Comparison of ENCODE assay signal across 22 mouse cellular contexts in the genomic region with DNA sequence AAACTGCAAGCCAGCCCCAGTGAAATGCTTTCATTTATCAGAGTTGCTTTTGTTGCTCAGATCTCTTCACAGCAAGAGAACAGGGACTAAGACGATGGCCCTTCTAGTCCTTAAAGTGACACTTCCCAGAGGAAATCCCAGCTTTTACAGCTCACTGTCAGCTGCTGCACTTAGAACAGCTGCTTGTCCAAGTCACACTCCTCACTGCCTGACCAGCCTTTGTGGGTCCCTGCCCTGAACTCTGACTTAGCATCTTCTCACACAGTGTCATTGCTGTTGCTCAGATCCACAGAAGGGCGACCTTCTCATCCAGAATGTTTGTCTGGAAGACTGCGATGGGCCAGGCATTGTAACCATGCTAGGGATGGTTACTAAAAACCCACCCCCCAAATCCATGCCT. TPM values are rescaled to one million over a fixed set of nuclear protein-coding genes. Genes with fewer than 3 reads are reported as not detected.
DNase-seq lines count a peak whose midpoint lies in the region; ATAC-seq and TF ChIP-seq lines count a peak whose summit lies in the region.
"Had no signal": no experiment of that assay in that cellular context is flagged by ENCODE, and none has a peak within 500 bp of the region (broad histone marks: within the 10 kb centered on the region; RNA-seq: fewer than 3 reads in every experiment).

No protein-coding gene starts in this region.

- peak overlapping the region; percentile 78 for H3K27ac ChIP-seq in gastrocnemius, adult 2 months
- H3K27ac ChIP-seq in kidney, postnatal 0 days, result peak overlapping the region; percentile 77; the same call in 1 of the 2 replicates
- H3K27ac ChIP-seq in stomach, postnatal 0 days (replicated peaks), result peak overlapping the region; percentile 49; the same call in 1 of the 2 replicates
- H3K27ac ChIP-seq: hindbrain, embryonic 14.5 days; layer of hippocampus, adult 2 months; limb, embryonic 10.5 days had no signal

- no peak for TF ChIP-seq EP300 in stomach, postnatal 0 days (optimal IDR thresholded peaks at IDR 0.05)

- DNase-seq in gastrocnemius, adult 2 months, result no peak
- DNase-seq in gastrocnemius, postnatal 36 days, result no peak
- no peak for DNase-seq in kidney, postnatal 0 days (ENCODE audit: low spot score)
- no peak for DNase-seq in kidney, adult 8-10 months
- DNase-seq in lung, postnatal 10 days, result peak; percentile 53
- no peak for DNase-seq in lung, adult 2 months
- DNase-seq in stomach, postnatal 0 days (ENCODE audit: low spot score), result no peak
- DNase-seq: cerebellum, postnatal 10 days; gastrocnemius, postnatal 14 days; kidney, adult 18-20 months had no signal

- no peak overlapping the region for H3K9ac ChIP-seq in kidney, postnatal 0 days (ENCODE audit: low read depth, low read length)
- no peak overlapping the region for H3K9ac ChIP-seq in stomach, postnatal 0 days (ENCODE audit: low read length)
- H3K9ac ChIP-seq: heart, embryonic 15.5 days; hindbrain, embryonic 14.5 days had no signal

- H3K36me3 ChIP-seq in kidney, postnatal 0 days (ENCODE audit: insufficient read depth, low read length), result no peaks in the 10 kb centered on the region
- H3K36me3 ChIP-seq in stomach, postnatal 0 days (ENCODE audit: control insufficient read depth, insufficient read depth, low read length), result no peaks in the 10 kb centered on the region
- H3K36me3 ChIP-seq: heart, embryonic 15.5 days; limb, embryonic 10.5 days had no signal

- H3K4me2 ChIP-seq in kidney, postnatal 0 days (ENCODE audit: low read length), result no peak overlapping the region
- no peak overlapping the region for H3K4me2 ChIP-seq in stomach, postnatal 0 days (replicated peaks; ENCODE audit: low read depth)
- H3K4me2 ChIP-seq: heart, embryonic 15.5 days; hindbrain, embryonic 14.5 days had no signal

- no peak overlapping the region for H3K4me3 ChIP-seq in gastrocnemius, adult 2 months
- no peak overlapping the region for H3K4me3 ChIP-seq in kidney, postnatal 0 days (replicated peaks; ENCODE audit: low read depth, low read length)
- H3K4me3 ChIP-seq in lung, adult 2 months (replicated peaks; ENCODE audit: extremely low read depth, low read depth, low read length), result no peak overlapping the region
- no peak overlapping the region for H3K4me3 ChIP-seq in stomach, postnatal 0 days (ENCODE audit: low read depth, low read length)
- H3K4me3 ChIP-seq: heart, embryonic 15.5 days; layer of hippocampus, adult 2 months; limb, embryonic 10.5 days had no signal

- TF ChIP-seq POLR2A in lung, adult 2 months (IDR thresholded peaks at IDR 0.05; ENCODE audit: borderline replicate concordance, extremely low read depth, low read depth, low read length), result no peak

- ATAC-seq in kidney, postnatal 0 days (replicated peaks; ENCODE audit: low FRiP score, low read depth), result no peak
- ATAC-seq in stomach, postnatal 0 days (ENCODE audit: low FRiP score, low TSS enrichment), result no peak
- no peak for ATAC-seq in granulocyte monocyte progenitor cell, adult 5-6 weeks (replicated peaks; ENCODE audit: poor library complexity, severe bottlenecking)
- ATAC-seq: midbrain, embryonic 16.5 days had no signal

- no peaks in the 10 kb centered on the region for H3K4me1 ChIP-seq in kidney, postnatal 0 days (replicated peaks; ENCODE audit: insufficient read depth, low read length)
- H3K4me1 ChIP-seq in lung, adult 2 months (ENCODE audit: control insufficient read depth, insufficient read depth, low read length), result peaks cover 6% of the 10 kb centered on the region
- no peaks in the 10 kb centered on the region for H3K4me1 ChIP-seq in stomach, postnatal 0 days (replicated peaks; ENCODE audit: control insufficient read depth, insufficient read depth)

- intact Hi-C loops in gastrocnemius, adult 2 months (cut with DNase I), result no loop called here
- intact Hi-C loops in gastrocnemius, postnatal 36 days (cut with DNase I), result no loop called here

- no peaks in the 10 kb centered on the region for H3K27me3 ChIP-seq in kidney, postnatal 0 days (ENCODE audit: insufficient read depth, low read length)
- no peaks in the 10 kb centered on the region for H3K27me3 ChIP-seq in stomach, postnatal 0 days (ENCODE audit: control insufficient read depth, insufficient read depth, low read length)
- H3K27me3 ChIP-seq: heart, embryonic 15.5 days had no signal

- TF ChIP-seq CTCF in gastrocnemius, adult 2 months (IDR thresholded peaks at IDR 0.05), result no peak
- TF ChIP-seq CTCF in kidney, postnatal 0 days (IDR thresholded peaks at IDR 0.05; ENCODE audit: low read depth), result no peak
- TF ChIP-seq CTCF in lung, adult 2 months (IDR thresholded peaks at IDR 0.05; ENCODE audit: insufficient read depth, low read length), result no peak
- no peak for TF ChIP-seq CTCF in stomach, postnatal 0 days (IDR thresholded peaks at IDR 0.05; ENCODE audit: low read depth)

- 65% methylated on average over 3 of the region's 3 CpGs for WGBS in kidney, postnatal 0 days
- 72% methylated on average over 3 of the region's 3 CpGs for WGBS in lung, adult 2 months
- 83% methylated on average over 3 of the region's 3 CpGs for WGBS in stomach, postnatal 0 days

- H3K9me3 ChIP-seq in kidney, postnatal 0 days (replicated peaks; ENCODE audit: low read length), result no peaks in the 10 kb centered on the region
- H3K9me3 ChIP-seq in stomach, postnatal 0 days (ENCODE audit: control insufficient read depth, low read length), result no peaks in the 10 kb centered on the region
- H3K9me3 ChIP-seq: heart, embryonic 15.5 days; limb, embryonic 10.5 days had no signal

RNA-seq across cellular contexts. Expression of a gene that starts 26.4 kb away (rescaled TPM):
- 1 to 10 TPM; 5.9 to 9.0 TPM for total RNA-seq in gastrocnemius, adult 2 months (2021)
- total RNA-seq in gastrocnemius, postnatal 36 days (2021), result 1 to 10 TPM; 7.7 to 8.5 TPM
- 17.6 and 18.3 TPM in 2 replicates for polyA plus RNA-seq in kidney, postnatal 0 days (2015; fragmentation: Nextera tagmentation; extraction: Ambion mirVana)
- 51.5 and 52.9 TPM in 2 replicates for polyA plus RNA-seq in lung, adult 2 months (2012; rRNA removed)
- 28.3 and 29.5 TPM in 2 replicates for polyA plus RNA-seq in stomach, postnatal 0 days (2015; fragmentation: Nextera tagmentation; extraction: Ambion mirVana)
- 26.9 and 32.2 TPM in 2 replicates for total RNA-seq in granulocyte monocyte progenitor cell, adult 5-6 weeks (2014; fragmentation: Nextera tagmentation)
- total RNA-seq in granulocyte monocyte progenitor cell, adult 5-6 weeks (2017), result 14.0 and 18.4 TPM in 2 replicates

RNA-seq across cellular contexts. Expression of a gene that starts 41.0 kb away (rescaled TPM):
- 1 to 10 TPM; 3.4 to 3.7 TPM for total RNA-seq in gastrocnemius, adult 2 months (2021)
- total RNA-seq in gastrocnemius, postnatal 36 days (2021), result 1 to 10 TPM; 2.6 to 3.1 TPM
- polyA plus RNA-seq in kidney, postnatal 0 days (2015; fragmentation: Nextera tagmentation; extraction: Ambion mirVana), result 2.6 and 3.3 TPM in 2 replicates
- polyA plus RNA-seq in lung, adult 2 months (2012; rRNA removed), result 8.2 and 9.4 TPM in 2 replicates
- polyA plus RNA-seq in stomach, postnatal 0 days (2015; fragmentation: Nextera tagmentation; extraction: Ambion mirVana), result 1.9 and 2.2 TPM in 2 replicates
- total RNA-seq in granulocyte monocyte progenitor cell, adult 5-6 weeks (2014; fragmentation: Nextera tagmentation), result 4.9 and 6.8 TPM in 2 replicates
- total RNA-seq in granulocyte monocyte progenitor cell, adult 5-6 weeks (2017), result 5.0 and 7.3 TPM in 2 replicates

RNA-seq across cellular contexts. Expression of a gene that starts 48.0 kb away (rescaled TPM):
- not detected for total RNA-seq in gastrocnemius, adult 2 months (2021)
- not detected for total RNA-seq in gastrocnemius, postnatal 36 days (2021)
- polyA plus RNA-seq in kidney, postnatal 0 days (2015; fragmentation: Nextera tagmentation; extraction: Ambion mirVana), result 0.45 TPM in 1 of 2 replicates, not detected in the other
- polyA plus RNA-seq in lung, adult 2 months (2012; rRNA removed), result 0.76 and 1.0 TPM in 2 replicates
- 0.68 and 1.7 TPM in 2 replicates for polyA plus RNA-seq in stomach, postnatal 0 days (2015; fragmentation: Nextera tagmentation; extraction: Ambion mirVana)
- not detected in 2 replicates for total RNA-seq in granulocyte monocyte progenitor cell, adult 5-6 weeks (2014; fragmentation: Nextera tagmentation)
- total RNA-seq in granulocyte monocyte progenitor cell, adult 5-6 weeks (2017), result not detected in 2 replicates
- total RNA-seq: adrenal gland, adult 18-20 months; gastrocnemius, postnatal 14 days; layer of hippocampus, adult 2 months; megakaryocyte-erythroid progenitor cell, adult 5-6 weeks; MEL had no signal
- polyA plus RNA-seq: hindbrain, embryonic 14.5 days; limb, embryonic 10.5 days; midbrain, embryonic 16.5 days had no signal

RNA-seq across cellular contexts. Expression of a gene that starts 55.6 kb away (rescaled TPM):
- total RNA-seq in gastrocnemius, adult 2 months (2021), result 1 to 10 TPM; 3.8 to 4.6 TPM
- 1 to 10 TPM; 3.3 to 3.8 TPM for total RNA-seq in gastrocnemius, postnatal 36 days (2021)
- polyA plus RNA-seq in kidney, postnatal 0 days (2015; fragmentation: Nextera tagmentation; extraction: Ambion mirVana), result 10.9 and 12.1 TPM in 2 replicates
- polyA plus RNA-seq in lung, adult 2 months (2012; rRNA removed), result 3.5 and 4.0 TPM in 2 replicates
- 5.9 and 6.2 TPM in 2 replicates for polyA plus RNA-seq in stomach, postnatal 0 days (2015; fragmentation: Nextera tagmentation; extraction: Ambion mirVana)
- 9.1 and 16.2 TPM in 2 replicates for total RNA-seq in granulocyte monocyte progenitor cell, adult 5-6 weeks (2014; fragmentation: Nextera tagmentation)
- 8.4 and 17.7 TPM in 2 replicates for total RNA-seq in granulocyte monocyte progenitor cell, adult 5-6 weeks (2017)

RNA-seq across cellular contexts. Expression of a gene that starts 58.9 kb away (rescaled TPM):
- total RNA-seq in gastrocnemius, adult 2 months (2021), result not detected
- total RNA-seq in gastrocnemius, postnatal 36 days (2021), result not detected
- not detected in 2 replicates for polyA plus RNA-seq in kidney, postnatal 0 days (2015; fragmentation: Nextera tagmentation; extraction: Ambion mirVana)
- 0.97 and 1.3 TPM in 2 replicates for polyA plus RNA-seq in lung, adult 2 months (2012; rRNA removed)
- polyA plus RNA-seq in stomach, postnatal 0 days (2015; fragmentation: Nextera tagmentation; extraction: Ambion mirVana), result not detected in 2 replicates
- total RNA-seq in granulocyte monocyte progenitor cell, adult 5-6 weeks (2014; fragmentation: Nextera tagmentation), result not detected in 2 replicates
- not detected in 2 replicates for total RNA-seq in granulocyte monocyte progenitor cell, adult 5-6 weeks (2017)
- total RNA-seq: adrenal gland, adult 18-20 months; gastrocnemius, postnatal 14 days; layer of hippocampus, adult 2 months; megakaryocyte-erythroid progenitor cell, adult 5-6 weeks had no signal
- polyA plus RNA-seq: embryonic facial prominence, embryonic 14.5 days; heart, embryonic 15.5 days; hindbrain, embryonic 14.5 days; limb, embryonic 10.5 days; liver, embryonic 16.5 days; midbrain, embryonic 16.5 days; stomach, embryonic 14.5 days had no signal
